Mouse (Mus musculus) kidney, postnatal 36 days (tissue): Measurements from ENCODE around the gene Syn3.
A peak's percentile ranks its signal among the peaks of the same experiment; 100 is the strongest.
"Not testable (repeated sequence)": the region's sequence is repeated elsewhere in the genome, so short reads cannot be mapped to it uniquely, and the experiment has no call there.

Experiments used
- DNase-seq, 2 experiments: peaks; one replicate each; pipeline ENCODE4 v3.0.0; 2021 to 2022; ENCODE audit warnings: mixed read lengths in 2 of 2

Syn3 gene

GRCm38 (mm10) chr10:86416806-86417205 lies 81.9 kb downstream of the Syn3 start:
- DNase-seq = no peak

- no peak for DNase-seq
These were observed 87.8 kb downstream of the Syn3 start for GRCm38 (mm10) chr10:86410868-86411267.

GRCm38 (mm10) chr10:86406952-86407351 lies 91.7 kb downstream of the Syn3 start:
- DNase-seq = no peak

- peak; percentile 36 to 63 for DNase-seq
These were observed 100.4 kb downstream of the Syn3 start for GRCm38 (mm10) chr10:86398347-86398720.

GRCm38 (mm10) chr10:86397577-86398346 lies 100.9 kb downstream of the Syn3 start:
- DNase-seq = no peak

- DNase-seq = no peak
These were observed 106.3 kb downstream of the Syn3 start for GRCm38 (mm10) chr10:86392399-86392798.

- no peak for DNase-seq
These were observed 108.8 kb downstream of the Syn3 start for GRCm38 (mm10) chr10:86389913-86390312.

- no peak for DNase-seq
These were observed 109.3 kb downstream of the Syn3 start for GRCm38 (mm10) chr10:86389357-86389756.

GRCm38 (mm10) chr10:86388803-86389202 lies 109.9 kb downstream of the Syn3 start:
- DNase-seq = no peak

GRCm38 (mm10) chr10:86387821-86388440 lies 110.8 kb downstream of the Syn3 start:
- peak; percentile 17 to 67 for DNase-seq

- no peak for DNase-seq
These were observed 112.5 kb downstream of the Syn3 start for GRCm38 (mm10) chr10:86386232-86386631.

GRCm38 (mm10) chr10:86385656-86386055 lies 113.0 kb downstream of the Syn3 start:
- DNase-seq = no peak

- DNase-seq = no peak
These were observed 114.0 kb downstream of the Syn3 start for GRCm38 (mm10) chr10:86384655-86385054.

- DNase-seq = no peak
These were observed 116.8 kb downstream of the Syn3 start for GRCm38 (mm10) chr10:86381922-86382260.

- DNase-seq = no peak
These were observed 117.4 kb downstream of the Syn3 start for GRCm38 (mm10) chr10:86381150-86381921.

- DNase-seq = no peak
These were observed 118.1 kb downstream of the Syn3 start for GRCm38 (mm10) chr10:86380626-86381025.

- DNase-seq = not testable (repeated sequence)
These were observed 119.9 kb downstream of the Syn3 start for GRCm38 (mm10) chr10:86378803-86379202.

GRCm38 (mm10) chr10:86376392-86377185 lies 122.1 kb downstream of the Syn3 start:
- no peak for DNase-seq

- peak; percentile 65 to 75 for DNase-seq
These were observed 122.8 kb downstream of the Syn3 start for GRCm38 (mm10) chr10:86375903-86376302.

- DNase-seq = no peak
These were observed 124.6 kb downstream of the Syn3 start for GRCm38 (mm10) chr10:86374061-86374460.

- no peak for DNase-seq
These were observed 127.1 kb downstream of the Syn3 start for GRCm38 (mm10) chr10:86371561-86371960.

GRCm38 (mm10) chr10:86369346-86369745 lies 129.3 kb downstream of the Syn3 start:
- no peak for DNase-seq

- peak; percentile 71 to 86 for DNase-seq
These were observed 129.9 kb downstream of the Syn3 start for GRCm38 (mm10) chr10:86368811-86369210.
